Mouse (Mus musculus) brain, embryonic 14.5 days (tissue): ENCODE measurements at regions not wholly inside any gene's neighbourhood (a gene's known extent, or its start where the extent isn't known, plus 50 kb on each side); places are given as distances from the start of the nearest gene placed in this dataset.
A peak's percentile ranks its signal among the peaks of the same experiment; 100 is the strongest.

Source experiments
- DNase-seq: peaks from one replicate; pipeline ENCODE4 v3.0.0-alpha.2; 2011; ENCODE audit warnings: low read depth
- CTCF ChIP-seq: fragments of 200-500 bp; IDR thresholded peaks from 2 replicates; pipeline ENCODE4 v1.5.1; 2012; ENCODE audit warnings: inconsistent platforms, mild to moderate bottlenecking, moderate library complexity, borderline replicate concordance; ENCODE audit not compliant: insufficient read depth, insufficient read length; ENCODE audit errors: extremely low read depth
- POLR2A ChIP-seq: fragments of 200-500 bp; IDR thresholded peaks from 2 replicates; pipeline ENCODE4 v1.6.1; 2012; ENCODE audit warnings: mild to moderate bottlenecking, inconsistent platforms, borderline replicate concordance; ENCODE audit not compliant: poor library complexity, insufficient read depth, insufficient read length, severe bottlenecking; ENCODE audit errors: extremely low read depth

DNA sequence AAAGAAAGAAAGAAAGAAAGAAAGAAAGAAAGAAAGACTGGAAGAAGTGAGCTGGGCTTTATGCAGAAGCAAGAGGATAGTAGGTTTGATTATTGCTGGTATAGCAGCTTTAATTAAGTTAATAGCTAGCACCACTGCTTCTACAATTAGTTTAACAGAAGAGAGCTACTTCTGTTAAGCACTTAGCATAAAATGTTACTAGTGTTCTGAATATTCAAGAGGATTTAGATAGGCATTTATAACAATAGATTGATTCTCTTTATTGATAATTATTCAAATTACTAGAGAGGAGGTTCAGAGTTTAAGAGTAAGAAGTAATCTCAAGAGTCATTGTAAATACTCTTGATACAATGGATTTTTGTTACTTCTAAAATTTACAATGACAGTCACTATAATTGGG is 346.1 kb upstream of the Pdgfd start:
- peak; percentile 8 for DNase-seq
- TF ChIP-seq POLR2A, result no peak
- no peak for TF ChIP-seq CTCF

DNA sequence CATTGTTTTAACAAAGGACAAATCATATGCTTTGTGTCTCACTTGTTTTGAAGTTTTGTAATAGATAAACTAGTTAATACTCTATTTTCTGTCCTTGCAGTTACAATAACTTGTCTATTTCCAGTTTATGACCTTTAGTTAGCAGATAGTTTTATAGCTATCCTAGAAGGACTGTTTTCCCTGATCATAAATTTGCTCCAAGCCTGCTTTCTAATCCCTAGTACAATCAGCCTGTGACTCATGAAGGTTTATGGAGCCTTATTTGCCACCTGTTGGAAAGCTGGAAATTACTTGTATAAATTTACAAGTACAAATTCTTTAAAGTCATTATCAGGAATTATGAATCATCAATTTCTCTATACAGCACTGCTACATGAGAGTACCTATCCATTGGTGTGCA is 339.5 kb upstream of the Pdgfd start:
- DNase-seq, result no peak
- TF ChIP-seq CTCF (no peak), POLR2A (no peak)

DNA sequence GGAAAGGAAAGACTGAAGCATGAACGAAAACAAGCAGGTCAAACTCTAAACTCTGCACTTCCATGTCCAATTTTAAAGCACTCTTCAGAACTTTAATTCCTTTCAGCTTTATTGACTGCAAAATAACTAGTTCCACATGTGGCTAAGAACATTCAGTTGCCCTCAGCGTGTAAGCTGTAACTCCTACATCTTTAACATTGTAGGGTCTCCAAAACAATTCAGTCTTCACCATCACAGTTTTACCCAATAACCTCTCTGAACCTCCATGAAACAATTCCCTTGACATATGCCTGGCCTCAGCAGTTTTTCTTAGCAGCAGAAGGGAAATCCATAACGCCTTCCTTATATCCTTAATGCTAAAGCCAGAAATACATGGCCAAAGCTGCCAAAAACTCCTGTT is 326.0 kb upstream of the Pdgfd start:
- TF ChIP-seq POLR2A, result no peak
- DNase-seq, result no peak

DNA sequence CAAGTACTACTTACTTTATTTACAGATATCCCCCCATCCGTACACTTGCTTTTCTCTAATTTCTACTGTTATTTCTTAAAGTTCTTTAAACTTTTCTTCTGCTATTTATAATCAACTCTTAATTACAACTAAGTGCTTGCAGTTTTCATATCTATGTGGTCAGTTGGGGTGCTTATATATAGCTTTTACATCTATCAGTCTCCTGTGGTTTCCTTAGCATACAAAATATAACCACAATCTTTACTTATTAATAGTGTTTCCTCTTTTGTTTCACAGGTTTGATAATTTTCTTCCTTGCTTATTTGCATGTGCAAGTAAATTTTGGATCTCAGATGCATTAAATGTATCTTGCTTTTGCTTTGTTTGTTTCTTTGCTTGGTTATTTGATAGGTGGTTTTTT is 288.7 kb upstream of the Pdgfd start:
- DNase-seq, result no peak

DNA sequence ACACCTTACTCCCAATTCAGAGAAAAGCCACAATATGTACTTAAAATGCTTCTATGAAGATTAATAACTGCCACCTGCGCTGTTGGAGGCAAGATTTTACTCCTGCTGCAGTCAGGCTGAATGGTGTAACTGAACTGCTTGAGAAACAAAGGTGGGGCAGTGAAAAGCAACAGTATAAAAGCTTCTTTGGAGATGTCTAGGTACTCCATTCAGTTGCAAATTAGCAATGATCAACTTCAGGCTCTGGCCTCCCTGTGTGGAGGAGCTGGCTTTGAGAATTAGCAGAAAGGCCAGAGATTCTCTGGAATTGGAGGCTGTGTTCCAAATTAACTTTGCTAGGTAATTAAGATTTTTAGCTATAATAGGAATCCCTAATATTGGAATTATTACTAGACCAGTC is 245.9 kb upstream of the Pdgfd start:
- no peak for TF ChIP-seq CTCF
- no peak for DNase-seq

More for the DNA sequence above, 288.7 kb upstream of the Pdgfd start:
- TF ChIP-seq POLR2A (no peak), CTCF (no peak)

DNA sequence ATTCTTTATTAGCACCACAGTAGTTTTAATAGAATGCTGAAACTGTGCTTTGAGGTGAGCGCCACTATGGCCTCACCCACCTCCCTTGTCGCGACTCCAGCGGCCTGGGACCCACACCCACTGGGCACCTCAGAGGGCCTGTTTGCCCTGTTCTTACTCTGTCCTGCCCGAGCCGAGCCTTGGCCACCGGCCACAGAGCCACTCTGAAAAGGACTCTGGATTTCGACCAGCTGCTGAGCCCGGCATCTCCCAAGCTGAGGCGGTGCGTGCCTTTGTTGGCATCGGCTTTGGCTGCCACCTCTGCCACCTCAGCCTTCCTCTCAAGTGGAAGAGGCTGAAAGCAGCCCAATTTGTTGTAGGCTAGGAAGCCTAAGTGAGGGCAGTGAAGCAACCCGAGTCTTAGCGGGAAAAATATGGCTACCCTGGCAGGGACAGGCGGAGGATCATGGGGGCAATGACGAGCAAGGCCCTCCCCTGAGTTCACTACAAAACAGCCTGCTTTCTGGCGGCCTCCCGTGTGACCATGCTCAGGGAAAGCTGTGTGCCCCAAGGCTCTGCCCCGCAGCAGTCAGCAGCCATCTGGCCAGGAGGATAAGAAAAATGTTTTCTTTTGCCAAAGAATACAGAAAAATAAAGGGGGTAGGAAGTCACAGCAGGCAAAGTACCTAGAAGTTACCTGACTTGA is 240.1 kb upstream of the Pdgfd start:
- TF ChIP-seq POLR2A (no peak), CTCF (no peak)
- no peak for DNase-seq

DNA sequence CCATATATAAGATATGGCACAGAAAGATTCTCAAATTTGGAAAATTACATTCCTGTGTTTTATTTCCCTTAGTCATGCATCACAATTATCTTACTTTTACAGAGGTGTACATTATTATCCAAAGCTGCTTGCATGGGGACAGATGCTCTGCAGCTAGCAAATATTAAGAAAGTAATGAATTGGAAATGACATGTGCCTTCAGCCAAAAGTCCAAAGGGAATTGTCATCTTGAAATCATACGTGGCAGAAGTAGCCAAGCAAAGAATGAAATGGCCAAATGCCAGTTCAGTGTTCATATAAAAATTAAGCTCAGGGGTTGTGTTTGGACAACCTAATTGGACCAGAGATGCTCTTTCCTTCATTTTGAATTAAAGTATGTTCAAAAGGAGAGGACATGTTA is 196.1 kb upstream of the Pdgfd start:
- DNase-seq, result peak; percentile 49
- no peak for TF ChIP-seq CTCF
- TF ChIP-seq POLR2A, result no peak
